Mouse (Mus musculus) neural tube, embryonic 12.5 days (tissue): ENCODE results near the gene Ctnna3. TPM values are rescaled to one million over a fixed set of nuclear protein-coding genes. Genes with fewer than 3 reads are reported as not detected.

Experiments used
- ATAC-seq: fragments of 200-750 bp; cut with Nextera tagmentation; 2 replicates; pipeline ENCODE4 v1.8.0; 2017; ENCODE audit warnings: low read depth, mild to moderate bottlenecking, moderate TSS enrichment, moderate library complexity; ENCODE audit not compliant: low FRiP score
- H3K27ac ChIP-seq: fragments of 300-500 bp; sonication (generic); 2 replicates; pipeline ENCODE4 v1.5.1; 2016
- H3K27me3 ChIP-seq: fragments of 300-500 bp; sonication (generic); replicated peaks from 2 replicates; pipeline ENCODE4 v1.6.1; 2016; ENCODE audit warnings: mild to moderate bottlenecking
- H3K36me3 ChIP-seq: fragments of 300-500 bp; sonication (generic); 2 replicates; pipeline ENCODE4 v1.6.1; 2016; ENCODE audit warnings: mild to moderate bottlenecking
- H3K4me1 ChIP-seq: fragments of 300-500 bp; sonication (generic); 2 replicates; pipeline ENCODE4 v1.6.1; 2016
- H3K4me2 ChIP-seq: fragments of 300-500 bp; sonication (generic); replicated peaks from 2 replicates; pipeline ENCODE4 v1.6.1; 2016; ENCODE audit warnings: mild to moderate bottlenecking
- H3K4me3 ChIP-seq: fragments of 300-500 bp; sonication (generic); 2 replicates; pipeline ENCODE4 v1.5.1; 2016
- H3K9ac ChIP-seq: fragments of 300-500 bp; sonication (generic); 2 replicates; pipeline ENCODE4 v1.6.1; 2016; ENCODE audit warnings: mild to moderate bottlenecking
- H3K9me3 ChIP-seq: fragments of 300-500 bp; sonication (generic); 2 replicates; pipeline ENCODE4 v1.6.1; 2016; ENCODE audit warnings: mild to moderate bottlenecking
- WGBS: fragments of 180-500 bp; shearing (Covaris S2); methylation state at CpG from one replicate; pipeline ENCODE4 v1.1.7; 2016; 5-methylcytosine and 5-hydroxymethylcytosine counted together
- polyA plus RNA-seq: library from polyadenylated mRNA; unstranded; fragments of >200 nt; fragmentation: Nextera tagmentation; extraction: Ambion mirVana; gene quantifications from 2 replicates; pipeline ENCODE4 v1.2.1, GENCODE M21; 2016

Gene Ctnna3
- polyA plus RNA-seq, 1 experiment from 2014 or later = 0.90 TPM

DNA sequence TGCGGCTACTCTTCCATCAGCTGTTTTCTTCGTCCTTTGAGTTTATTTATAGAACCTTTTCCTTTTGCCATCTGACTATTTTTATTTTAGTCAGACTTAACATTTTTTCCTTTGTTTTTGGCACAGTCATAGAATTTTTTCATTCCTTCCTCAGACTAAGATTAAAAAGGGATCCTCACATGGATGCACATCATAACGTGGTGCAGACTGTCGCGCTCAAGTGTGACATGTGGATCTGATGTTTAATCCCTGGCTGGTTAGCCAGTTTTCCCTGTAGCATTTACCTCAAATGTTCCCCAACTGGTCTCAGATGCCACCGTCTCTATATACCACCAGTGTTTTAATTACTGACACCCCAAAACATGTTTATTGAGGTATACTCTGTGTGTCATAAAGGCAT lies 246.4 kb downstream of the Ctnna3 start:
- ATAC-seq = no peak
- H3K4me2 ChIP-seq = no peak overlapping the region
- no peaks in the 10 kb centered on the region for H3K27me3 ChIP-seq
- H3K27ac ChIP-seq = no peak overlapping the region
- H3K4me3 ChIP-seq = no peak overlapping the region
- no peaks in the 10 kb centered on the region for H3K36me3 ChIP-seq
- WGBS = 91% methylated on average over 6 of the region's 6 CpGs
- H3K9ac ChIP-seq = no peak overlapping the region
- H3K4me1 ChIP-seq = no peaks in the 10 kb centered on the region
- H3K9me3 ChIP-seq = no peaks in the 10 kb centered on the region

DNA sequence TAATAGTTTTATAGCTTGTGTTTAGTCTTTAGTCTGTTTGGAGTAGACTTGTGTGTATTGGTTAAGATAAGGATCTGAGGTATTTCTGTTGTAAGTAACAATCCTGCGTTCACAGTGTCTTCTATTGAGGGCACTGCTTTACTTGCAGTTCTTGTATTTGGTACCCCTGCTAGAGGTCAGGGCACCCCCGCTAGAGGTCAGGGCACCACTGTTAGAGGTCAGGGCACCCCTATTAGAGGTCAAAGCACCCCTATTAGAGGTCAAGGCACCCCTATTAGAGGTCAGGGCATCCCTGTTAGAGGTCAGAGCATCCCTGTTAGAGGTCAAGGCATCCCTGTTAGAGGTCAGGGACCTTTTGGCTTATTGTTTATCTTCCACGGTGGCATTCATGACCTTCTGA lies 259.3 kb downstream of the Ctnna3 start:
- no peaks in the 10 kb centered on the region for H3K9me3 ChIP-seq
- no peak overlapping the region for H3K4me3 ChIP-seq
- H3K4me1 ChIP-seq = no peaks in the 10 kb centered on the region
- no peak overlapping the region for H3K4me2 ChIP-seq
- no peak overlapping the region for H3K27ac ChIP-seq
- no peaks in the 10 kb centered on the region for H3K27me3 ChIP-seq
- no peak overlapping the region for H3K9ac ChIP-seq
- WGBS = 24% methylated on average over 3 of the region's 3 CpGs
- H3K36me3 ChIP-seq = no peaks in the 10 kb centered on the region
- ATAC-seq = no peak

- Histone ChIP-seq H3K4me2 (no peak overlapping the region), H3K9me3 (no peaks in the 10 kb centered on the region), H3K4me3 (no peak overlapping the region), H3K4me1 (no peaks in the 10 kb centered on the region), H3K27me3 (no peaks in the 10 kb centered on the region), H3K9ac (no peak overlapping the region), H3K36me3 (no peaks in the 10 kb centered on the region), H3K27ac (no peak overlapping the region)
- no peak for ATAC-seq
- WGBS = 44% methylated on average over 4 of the region's 4 CpGs
Observed at GRCm38 (mm10) chr10:63689651-63690050, 259.8 kb downstream of the Ctnna3 start.

DNA sequence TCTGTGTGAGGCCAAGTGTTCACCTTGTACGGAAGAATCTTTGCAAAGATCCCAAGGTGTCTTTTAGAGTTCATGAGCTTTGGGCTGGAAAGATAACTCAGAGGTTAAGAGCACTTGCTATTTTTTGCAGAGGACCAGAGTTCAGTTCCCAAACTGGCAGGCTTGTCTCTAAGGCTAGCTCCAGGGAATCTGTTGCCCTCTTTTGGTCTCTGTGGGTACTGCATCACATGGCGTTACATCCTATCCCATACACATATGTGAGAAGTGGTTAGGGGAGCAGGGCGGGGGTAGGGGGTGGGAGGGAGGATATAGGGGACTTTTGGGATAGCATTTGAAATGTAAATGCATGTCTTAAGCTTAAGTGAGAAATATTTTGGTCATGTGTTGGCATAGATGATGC lies 262.1 kb downstream of the Ctnna3 start:
- H3K9ac ChIP-seq = no peak overlapping the region
- no peak overlapping the region for H3K4me2 ChIP-seq
- H3K27me3 ChIP-seq = no peaks in the 10 kb centered on the region
- no peaks in the 10 kb centered on the region for H3K9me3 ChIP-seq
- no peaks in the 10 kb centered on the region for H3K36me3 ChIP-seq
- H3K4me1 ChIP-seq = no peaks in the 10 kb centered on the region
- H3K27ac ChIP-seq = no peak overlapping the region
- ATAC-seq = no peak; the same call in 1 of the 2 replicates
- 57% methylated on average over 3 of the region's 3 CpGs for WGBS
- H3K4me3 ChIP-seq = no peak overlapping the region

DNA sequence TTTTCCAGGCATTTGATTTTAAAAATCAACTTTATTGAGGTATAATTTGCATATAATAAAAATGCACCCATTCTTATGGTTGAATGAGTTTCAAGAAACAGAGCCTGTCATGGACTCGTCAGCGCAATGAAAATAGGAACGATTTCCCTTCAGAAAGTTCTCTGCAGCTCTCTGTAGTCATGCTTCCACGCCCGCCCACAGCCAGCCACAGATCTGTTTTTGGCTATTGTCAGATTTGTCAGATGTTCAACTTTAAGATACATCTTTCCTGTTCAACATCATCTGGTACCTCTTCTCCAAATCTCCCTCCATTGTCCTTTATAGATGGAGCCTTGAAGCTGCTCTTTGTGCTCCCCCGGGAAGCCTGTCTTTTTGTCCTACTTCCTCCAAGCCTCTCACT lies 280.3 kb downstream of the Ctnna3 start:
- Histone ChIP-seq H3K27me3 (no peaks in the 10 kb centered on the region), H3K4me1 (no peaks in the 10 kb centered on the region), H3K9ac (no peak overlapping the region), H3K36me3 (no peaks in the 10 kb centered on the region), H3K27ac (no peak overlapping the region), H3K4me3 (no peak overlapping the region), H3K9me3 (no peaks in the 10 kb centered on the region), H3K4me2 (no peak overlapping the region)
- 89% methylated on average over 6 of the region's 6 CpGs for WGBS
- ATAC-seq = no peak

- Histone ChIP-seq H3K4me3 (no peak overlapping the region), H3K27ac (no peak overlapping the region), H3K4me1 (no peaks in the 10 kb centered on the region), H3K9me3 (no peaks in the 10 kb centered on the region), H3K4me2 (no peak overlapping the region), H3K36me3 (no peaks in the 10 kb centered on the region), H3K9ac (no peak overlapping the region), H3K27me3 (no peaks in the 10 kb centered on the region)
- ATAC-seq = no peak
- 83% methylated on average over 8 of the region's 8 CpGs for WGBS
Observed at GRCm38 (mm10) chr10:63712530-63712929, 282.6 kb downstream of the Ctnna3 start.

- WGBS = 90% methylated on average over 4 of the region's 4 CpGs
- Histone ChIP-seq H3K27ac (no peak overlapping the region), H3K27me3 (no peaks in the 10 kb centered on the region), H3K36me3 (no peaks in the 10 kb centered on the region), H3K4me1 (no peaks in the 10 kb centered on the region), H3K9ac (no peak overlapping the region), H3K4me3 (no peak overlapping the region), H3K9me3 (no peaks in the 10 kb centered on the region), H3K4me2 (no peak overlapping the region)
- ATAC-seq = no peak
Observed at GRCm38 (mm10) chr10:63714151-63714550, 284.3 kb downstream of the Ctnna3 start.

DNA sequence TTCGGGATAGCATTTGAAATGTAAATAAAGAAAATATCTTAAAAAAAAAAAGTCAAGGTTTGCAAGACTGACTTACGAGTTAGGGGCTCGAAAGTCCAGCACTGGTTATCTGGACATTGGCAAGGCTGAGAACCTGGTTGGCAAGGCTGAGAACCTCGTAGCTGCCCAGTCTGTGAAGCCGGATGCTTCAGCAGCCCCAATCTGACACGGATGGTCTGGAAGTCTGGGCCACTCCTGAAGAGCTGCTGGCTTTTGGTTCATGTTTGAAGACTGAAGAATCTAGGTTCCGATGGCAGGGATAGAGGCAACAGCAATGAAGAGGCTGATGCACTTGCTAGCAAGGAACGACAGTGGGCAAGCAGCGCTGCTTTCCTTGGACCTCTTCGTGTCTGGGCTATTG lies 339.0 kb downstream of the Ctnna3 start:
- H3K27ac ChIP-seq = no peak overlapping the region
- H3K27me3 ChIP-seq = no peaks in the 10 kb centered on the region
- H3K9ac ChIP-seq = no peak overlapping the region
- ATAC-seq = no peak
- H3K36me3 ChIP-seq = no peaks in the 10 kb centered on the region
- no peak overlapping the region for H3K4me2 ChIP-seq
- no peak overlapping the region for H3K4me3 ChIP-seq
- no peaks in the 10 kb centered on the region for H3K4me1 ChIP-seq
- WGBS = 91% methylated on average over 10 of the region's 10 CpGs
- no peaks in the 10 kb centered on the region for H3K9me3 ChIP-seq

GRCm38 (mm10) chr10:63771656-63772055 lies 341.8 kb downstream of the Ctnna3 start:
- ATAC-seq = no peak
- H3K4me3 ChIP-seq = no peak overlapping the region
- no peaks in the 10 kb centered on the region for H3K27me3 ChIP-seq
- H3K9ac ChIP-seq = no peak overlapping the region
- no peaks in the 10 kb centered on the region for H3K36me3 ChIP-seq
- H3K4me2 ChIP-seq = no peak overlapping the region
- H3K4me1 ChIP-seq = no peaks in the 10 kb centered on the region
- 66% methylated on average over 7 of the region's 7 CpGs for WGBS
- no peaks in the 10 kb centered on the region for H3K9me3 ChIP-seq
- no peak overlapping the region for H3K27ac ChIP-seq

DNA sequence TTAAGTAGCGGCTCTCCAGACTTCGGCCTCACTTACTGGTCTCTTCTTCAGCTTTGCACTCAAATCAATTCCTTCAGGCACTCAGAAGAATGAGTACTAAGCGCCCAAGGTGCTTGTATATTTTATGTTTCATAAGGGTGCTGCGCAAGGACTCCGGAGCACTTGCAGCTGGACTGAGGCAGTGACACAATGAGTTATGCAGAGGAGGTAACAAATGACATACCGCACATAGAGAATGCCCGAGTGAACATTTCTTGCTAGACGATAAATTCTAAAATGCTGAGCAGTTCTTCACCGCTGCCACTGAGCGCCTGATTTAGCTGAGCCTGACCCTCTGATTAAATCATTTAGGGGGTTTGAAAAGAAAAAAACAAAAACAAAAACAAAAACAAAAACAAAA lies 342.2 kb downstream of the Ctnna3 start:
- no peak overlapping the region for H3K4me3 ChIP-seq
- H3K27me3 ChIP-seq = no peaks in the 10 kb centered on the region
- no peaks in the 10 kb centered on the region for H3K36me3 ChIP-seq
- no peak overlapping the region for H3K27ac ChIP-seq
- WGBS = 67% methylated on average over 10 of the region's 10 CpGs
- peak; percentile 63; the same call in 1 of the 2 replicates for ATAC-seq
- H3K4me1 ChIP-seq = no peaks in the 10 kb centered on the region
- H3K4me2 ChIP-seq = no peak overlapping the region
- no peaks in the 10 kb centered on the region for H3K9me3 ChIP-seq
- no peak overlapping the region for H3K9ac ChIP-seq

GRCm38 (mm10) chr10:63781948-63782347 lies 352.1 kb downstream of the Ctnna3 start:
- no peak for ATAC-seq
- H3K9ac ChIP-seq = no peak overlapping the region
- H3K36me3 ChIP-seq = no peaks in the 10 kb centered on the region
- H3K4me1 ChIP-seq = no peaks in the 10 kb centered on the region
- H3K27ac ChIP-seq = no peak overlapping the region
- no peak overlapping the region for H3K4me2 ChIP-seq
- H3K27me3 ChIP-seq = no peaks in the 10 kb centered on the region
- no peak overlapping the region for H3K4me3 ChIP-seq
- WGBS = 76% methylated on average over 6 of the region's 6 CpGs
- no peaks in the 10 kb centered on the region for H3K9me3 ChIP-seq

GRCm38 (mm10) chr10:63784808-63785535 lies 355.1 kb downstream of the Ctnna3 start:
- Histone ChIP-seq H3K36me3 (no peaks in the 10 kb centered on the region), H3K27ac (no peak overlapping the region), H3K9ac (no peak overlapping the region), H3K27me3 (no peaks in the 10 kb centered on the region), H3K4me2 (no peak overlapping the region), H3K4me1 (no peaks in the 10 kb centered on the region), H3K9me3 (no peaks in the 10 kb centered on the region), H3K4me3 (no peak overlapping the region)
- 89% methylated on average over 20 of the region's 20 CpGs for WGBS
- ATAC-seq = no peak

- ATAC-seq = no peak
- WGBS = 83% methylated on average over 7 of the region's 7 CpGs
- no peaks in the 10 kb centered on the region for H3K36me3 ChIP-seq
- no peaks in the 10 kb centered on the region for H3K4me1 ChIP-seq
- no peak overlapping the region for H3K4me2 ChIP-seq
- no peak overlapping the region for H3K9ac ChIP-seq
- no peak overlapping the region for H3K27ac ChIP-seq
- no peak overlapping the region for H3K4me3 ChIP-seq
- H3K9me3 ChIP-seq = no peaks in the 10 kb centered on the region
- no peaks in the 10 kb centered on the region for H3K27me3 ChIP-seq
Observed at GRCm38 (mm10) chr10:63786390-63786789, 356.5 kb downstream of the Ctnna3 start.
